In genomic region chr11:106625577-106625976, GRCm38 (mm10) we compare ENCODE assay signal across 23 mouse cellular contexts. TPM values are rescaled to one million over a fixed set of nuclear protein-coding genes. Genes with fewer than 3 reads are reported as not detected.
DNase-seq lines count a peak whose midpoint lies in the region; ATAC-seq and TF ChIP-seq lines count a peak whose summit lies in the region.
"Had no signal": no experiment of that assay in that cellular context is flagged by ENCODE, and none has a peak within 500 bp of the region (broad histone marks: within the 10 kb centered on the region; RNA-seq: fewer than 3 reads in every experiment).

No protein-coding gene starts in this region.

- peak; percentile 31; the same call in 1 of the 2 replicates for ATAC-seq in embryonic facial prominence, embryonic 15.5 days (ENCODE audit: insufficient number of reproducible peaks, low FRiP score, low TSS enrichment, low read depth)
- no peak for ATAC-seq in kidney, postnatal 0 days (replicated peaks; ENCODE audit: low FRiP score, low read depth)
- ATAC-seq in lung, postnatal 0 days, result no peak
- ATAC-seq in stomach, postnatal 0 days (ENCODE audit: low FRiP score, low TSS enrichment), result no peak
- no peak for ATAC-seq in hindbrain, postnatal 0 days
- ATAC-seq: CD4-positive, CD25-positive, alpha-beta regulatory T cell, adult 4 months; forebrain, embryonic 16.5 days had no signal

- H3K36me3 ChIP-seq in embryonic facial prominence, embryonic 15.5 days, result no peaks in the 10 kb centered on the region
- H3K36me3 ChIP-seq in embryonic facial prominence, embryonic 10.5 days (replicated peaks), result no peaks in the 10 kb centered on the region
- H3K36me3 ChIP-seq in kidney, postnatal 0 days (ENCODE audit: insufficient read depth, low read length), result no peaks in the 10 kb centered on the region
- no peaks in the 10 kb centered on the region for H3K36me3 ChIP-seq in lung, postnatal 0 days (ENCODE audit: insufficient read depth, low read length)
- H3K36me3 ChIP-seq in stomach, postnatal 0 days (ENCODE audit: control insufficient read depth, insufficient read depth, low read length), result no peaks in the 10 kb centered on the region
- no peaks in the 10 kb centered on the region for H3K36me3 ChIP-seq in hindbrain, postnatal 0 days (ENCODE audit: insufficient read depth, low read length)
- H3K36me3 ChIP-seq: embryonic facial prominence, embryonic 12.5 days; forebrain, embryonic 12.5 days; heart, embryonic 12.5 days; hindbrain, embryonic 15.5 days had no signal

- no peak for TF ChIP-seq POLR2A in lung, adult 2 months (IDR thresholded peaks at IDR 0.05; ENCODE audit: borderline replicate concordance, extremely low read depth, low read depth, low read length)

- H3K9ac ChIP-seq in embryonic facial prominence, embryonic 15.5 days, result no peak overlapping the region
- no peak overlapping the region for H3K9ac ChIP-seq in kidney, postnatal 0 days (ENCODE audit: low read depth, low read length)
- no peak overlapping the region for H3K9ac ChIP-seq in lung, postnatal 0 days (replicated peaks; ENCODE audit: low read depth)
- H3K9ac ChIP-seq in stomach, postnatal 0 days (ENCODE audit: low read length), result no peak overlapping the region
- H3K9ac ChIP-seq in hindbrain, postnatal 0 days (replicated peaks; ENCODE audit: low read length), result no peak overlapping the region
- H3K9ac ChIP-seq: embryonic facial prominence, embryonic 12.5 days; forebrain, embryonic 12.5 days; heart, embryonic 12.5 days; hindbrain, embryonic 15.5 days had no signal

- no peak overlapping the region for H3K4me2 ChIP-seq in embryonic facial prominence, embryonic 15.5 days (replicated peaks)
- no peak overlapping the region for H3K4me2 ChIP-seq in kidney, postnatal 0 days (ENCODE audit: low read length)
- H3K4me2 ChIP-seq in lung, postnatal 0 days (replicated peaks; ENCODE audit: low read depth, low read length), result no peak overlapping the region
- H3K4me2 ChIP-seq in stomach, postnatal 0 days (replicated peaks; ENCODE audit: low read depth), result no peak overlapping the region
- no peak overlapping the region for H3K4me2 ChIP-seq in hindbrain, postnatal 0 days (ENCODE audit: low read depth, low read length)
- H3K4me2 ChIP-seq: embryonic facial prominence, embryonic 12.5 days; forebrain, embryonic 12.5 days; heart, embryonic 12.5 days; hindbrain, embryonic 15.5 days had no signal

- no peaks in the 10 kb centered on the region for H3K4me1 ChIP-seq in embryonic facial prominence, embryonic 15.5 days
- 0 out of 2 replicates have a peak, but pooled peaks cover 13% of the 10 kb centered on the region for H3K4me1 ChIP-seq in embryonic facial prominence, embryonic 10.5 days
- no peaks in the 10 kb centered on the region for H3K4me1 ChIP-seq in kidney, postnatal 0 days (replicated peaks; ENCODE audit: insufficient read depth, low read length)
- no peaks in the 10 kb centered on the region for H3K4me1 ChIP-seq in lung, postnatal 0 days (ENCODE audit: insufficient read depth, low read depth, low read length)
- no peaks in the 10 kb centered on the region for H3K4me1 ChIP-seq in lung, adult 2 months (ENCODE audit: control insufficient read depth, insufficient read depth, low read length)
- H3K4me1 ChIP-seq in stomach, postnatal 0 days (replicated peaks; ENCODE audit: control insufficient read depth, insufficient read depth), result no peaks in the 10 kb centered on the region
- no peaks in the 10 kb centered on the region for H3K4me1 ChIP-seq in hindbrain, postnatal 0 days (ENCODE audit: insufficient read depth, low read length)
- H3K4me1 ChIP-seq: embryonic facial prominence, embryonic 12.5 days; hindbrain, embryonic 15.5 days had no signal

- no peaks in the 10 kb centered on the region for H3K27me3 ChIP-seq in embryonic facial prominence, embryonic 15.5 days
- no peaks in the 10 kb centered on the region for H3K27me3 ChIP-seq in embryonic facial prominence, embryonic 10.5 days (replicated peaks; ENCODE audit: low read depth, poor library complexity, severe bottlenecking)
- H3K27me3 ChIP-seq in kidney, postnatal 0 days (ENCODE audit: insufficient read depth, low read length), result no peaks in the 10 kb centered on the region
- no peaks in the 10 kb centered on the region for H3K27me3 ChIP-seq in lung, postnatal 0 days (replicated peaks; ENCODE audit: insufficient read depth, low read length)
- H3K27me3 ChIP-seq in stomach, postnatal 0 days (ENCODE audit: control insufficient read depth, insufficient read depth, low read length), result no peaks in the 10 kb centered on the region; the same call in 1 of the 2 replicates
- no peaks in the 10 kb centered on the region for H3K27me3 ChIP-seq in hindbrain, postnatal 0 days (ENCODE audit: insufficient read depth, low read length)
- H3K27me3 ChIP-seq: embryonic facial prominence, embryonic 12.5 days; forebrain, embryonic 12.5 days; heart, embryonic 12.5 days; hindbrain, embryonic 15.5 days had no signal

- H3K9me3 ChIP-seq in embryonic facial prominence, embryonic 15.5 days (replicated peaks), result no peaks in the 10 kb centered on the region
- H3K9me3 ChIP-seq in embryonic facial prominence, embryonic 10.5 days, result no peaks in the 10 kb centered on the region
- no peaks in the 10 kb centered on the region for H3K9me3 ChIP-seq in kidney, postnatal 0 days (replicated peaks; ENCODE audit: low read length)
- H3K9me3 ChIP-seq in lung, postnatal 0 days (ENCODE audit: low read length), result no peaks in the 10 kb centered on the region
- H3K9me3 ChIP-seq in stomach, postnatal 0 days (ENCODE audit: control insufficient read depth, low read length), result no peaks in the 10 kb centered on the region
- H3K9me3 ChIP-seq in hindbrain, postnatal 0 days (ENCODE audit: low read length), result no peaks in the 10 kb centered on the region
- H3K9me3 ChIP-seq: embryonic facial prominence, embryonic 12.5 days; forebrain, embryonic 12.5 days; heart, embryonic 12.5 days; hindbrain, embryonic 15.5 days had no signal

- H3K27ac ChIP-seq in embryonic facial prominence, embryonic 15.5 days (replicated peaks), result no peak overlapping the region
- no peak overlapping the region for H3K27ac ChIP-seq in embryonic facial prominence, embryonic 10.5 days (replicated peaks)
- no peak overlapping the region for H3K27ac ChIP-seq in kidney, postnatal 0 days
- no peak overlapping the region for H3K27ac ChIP-seq in lung, postnatal 0 days (ENCODE audit: low read length)
- H3K27ac ChIP-seq in stomach, postnatal 0 days (replicated peaks), result no peak overlapping the region
- H3K27ac ChIP-seq in hindbrain, postnatal 0 days, result no peak overlapping the region
- H3K27ac ChIP-seq: embryonic facial prominence, embryonic 12.5 days; forebrain, embryonic 12.5 days; heart, adult 2 months; hindbrain, embryonic 15.5 days had no signal

- no peak for TF ChIP-seq EP300 in lung, postnatal 0 days (IDR thresholded peaks at IDR 0.05)
- TF ChIP-seq EP300 in stomach, postnatal 0 days (optimal IDR thresholded peaks at IDR 0.05), result no peak

- no peak for DNase-seq in embryonic facial prominence, embryonic 10.5 days (ENCODE audit: low spot score)
- DNase-seq in kidney, postnatal 0 days (ENCODE audit: low spot score), result no peak
- DNase-seq in kidney, postnatal 4 days, result no peak
- DNase-seq in lung, postnatal 0 days (ENCODE audit: low spot score), result no peak
- no peak for DNase-seq in lung, adult 2 months
- DNase-seq in stomach, postnatal 0 days (ENCODE audit: low spot score), result no peak
- DNase-seq in hindbrain, postnatal 0 days (ENCODE audit: low spot score), result no peak
- DNase-seq: adrenal gland, adult 8-10 months; adrenal gland, postnatal 36 days; B cell, adult 2 months; cerebellum, adult 2 months; cerebellum, postnatal 10 days; embryo, embryonic 11 days; gastrocnemius, postnatal 14 days; heart, adult 2 months; heart, postnatal 36 days had no signal

- 59% methylated on average over 3 of the region's 3 CpGs for WGBS in embryonic facial prominence, embryonic 15.5 days
- 68% methylated on average over 3 of the region's 3 CpGs for WGBS in embryonic facial prominence, embryonic 10.5 days
- WGBS in kidney, postnatal 0 days, result 41% methylated on average over 3 of the region's 3 CpGs
- WGBS in lung, postnatal 0 days, result 33% methylated on average over 3 of the region's 3 CpGs
- 50% methylated on average over 3 of the region's 3 CpGs for WGBS in lung, adult 2 months
- WGBS in stomach, postnatal 0 days, result 38% methylated on average over 3 of the region's 3 CpGs
- WGBS in hindbrain, postnatal 0 days, result 44% methylated on average over 3 of the region's 3 CpGs

- peak; percentile 25; the same call in 1 of the 2 replicates for TF ChIP-seq CTCF in kidney, postnatal 0 days (IDR thresholded peaks at IDR 0.05; ENCODE audit: low read depth)
- TF ChIP-seq CTCF in lung, postnatal 0 days (IDR thresholded peaks at IDR 0.05), result peak; percentile 22; the same call in 1 of the 2 replicates
- no peak for TF ChIP-seq CTCF in lung, adult 2 months (IDR thresholded peaks at IDR 0.05; ENCODE audit: insufficient read depth, low read length)
- peak; percentile 33 for TF ChIP-seq CTCF in stomach, postnatal 0 days (IDR thresholded peaks at IDR 0.05; ENCODE audit: low read depth)
- TF ChIP-seq CTCF in hindbrain, postnatal 0 days (IDR thresholded peaks at IDR 0.05; ENCODE audit: low read depth), result no peak

- H3K4me3 ChIP-seq in embryonic facial prominence, embryonic 15.5 days (replicated peaks), result no peak overlapping the region
- no peak overlapping the region for H3K4me3 ChIP-seq in embryonic facial prominence, embryonic 10.5 days
- no peak overlapping the region for H3K4me3 ChIP-seq in kidney, postnatal 0 days (replicated peaks; ENCODE audit: low read depth, low read length)
- no peak overlapping the region for H3K4me3 ChIP-seq in lung, postnatal 0 days (ENCODE audit: low read depth, low read length)
- no peak overlapping the region for H3K4me3 ChIP-seq in lung, adult 2 months (replicated peaks; ENCODE audit: extremely low read depth, low read depth, low read length)
- no peak overlapping the region for H3K4me3 ChIP-seq in stomach, postnatal 0 days (ENCODE audit: low read depth, low read length)
- H3K4me3 ChIP-seq in hindbrain, postnatal 0 days (ENCODE audit: low read length), result no peak overlapping the region
- H3K4me3 ChIP-seq: embryonic facial prominence, embryonic 12.5 days; forebrain, embryonic 12.5 days; heart, adult 2 months; heart, embryonic 12.5 days; hindbrain, embryonic 15.5 days had no signal

RNA-seq across cellular contexts. Expression of gene Tex2, which starts 12.4 kb away (rescaled TPM):
- polyA plus RNA-seq in embryonic facial prominence, embryonic 15.5 days (2015; fragmentation: Nextera tagmentation; extraction: Ambion mirVana), result 11.7 and 11.9 TPM in 2 replicates
- 6.8 and 7.5 TPM in 2 replicates for polyA plus RNA-seq in embryonic facial prominence, embryonic 10.5 days (2016; fragmentation: Nextera tagmentation; extraction: Ambion mirVana)
- 8.4 and 9.0 TPM in 2 replicates for polyA plus RNA-seq in kidney, postnatal 0 days (2015; fragmentation: Nextera tagmentation; extraction: Ambion mirVana)
- polyA plus RNA-seq in lung, postnatal 0 days (2015; fragmentation: Nextera tagmentation; extraction: Ambion mirVana), result 8.9 and 9.6 TPM in 2 replicates
- 12.6 and 15.1 TPM in 2 replicates for polyA plus RNA-seq in lung, adult 2 months (2012; rRNA removed)
- 11.6 and 12.1 TPM in 2 replicates for polyA plus RNA-seq in stomach, postnatal 0 days (2015; fragmentation: Nextera tagmentation; extraction: Ambion mirVana)
- total RNA-seq in hindbrain, postnatal 0 days (2014; rRNA removed), result 46.2 and 60.5 TPM in 2 replicates
- polyA plus RNA-seq in hindbrain, postnatal 0 days (2015; fragmentation: Nextera tagmentation; extraction: Ambion mirVana), result 30.0 and 30.8 TPM in 2 replicates

Comparison
In these comparisons a context has a peak if more than half of its experiments do, and no peak if none do; other contexts are left out.
1. CTCF ChIP-seq: peak in kidney, postnatal 0 days (single experiment), lung, postnatal 0 days (single experiment) and stomach, postnatal 0 days (single experiment); none in lung, adult 2 months (single experiment) and hindbrain, postnatal 0 days (single experiment).